Mouse (Mus musculus): ENCODE results near the gene 4930507D05Rik. TPM values are rescaled to one million over a fixed set of nuclear protein-coding genes. Genes with fewer than 3 reads are reported as not detected.
A peak's percentile ranks its signal among the peaks of the same experiment; 100 is the strongest.
"Not testable (repeated sequence)": the region's sequence is repeated elsewhere in the genome, so short reads cannot be mapped to it uniquely, and the experiment has no call there.

The 4930507D05Rik gene
- polyA plus RNA-seq, 1 experiment, result 0.09 TPM

DNA sequence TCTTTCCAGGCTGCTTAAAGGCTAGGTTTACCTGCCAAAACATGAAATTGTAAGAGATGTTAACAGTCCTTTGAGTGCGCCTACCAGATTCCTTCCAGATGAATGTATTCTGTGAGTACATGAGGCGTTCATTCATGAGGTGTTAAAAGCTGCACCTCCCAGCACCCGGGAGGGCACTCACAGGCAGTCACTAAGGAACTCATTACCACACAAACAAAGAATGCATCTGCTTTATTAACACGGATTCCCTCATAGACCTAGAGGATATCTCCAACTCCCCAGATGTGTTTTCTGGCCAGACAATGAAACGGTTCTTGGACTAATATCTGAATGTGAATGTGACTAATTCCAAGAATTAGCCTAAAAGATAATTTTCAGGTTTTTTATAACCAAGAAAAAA lies 21.8 kb downstream of the 4930507D05Rik start:
- no peak for DNase-seq
- H3K4me1 ChIP-seq (ENCODE audit: control insufficient read depth, insufficient read depth, low read length), result peaks cover 2% of the 10 kb centered on the region
- WGBS, result 54% methylated on average over 5 of the region's 5 CpGs
- H3K4me3 ChIP-seq (replicated peaks; ENCODE audit: extremely low read depth, low read depth, low read length), result no peak overlapping the region
- TF ChIP-seq POLR2A (IDR thresholded peaks at IDR 0.05; ENCODE audit: borderline replicate concordance, extremely low read depth, low read depth, low read length) (no peak), CTCF (IDR thresholded peaks at IDR 0.05; ENCODE audit: insufficient read depth, low read length) (no peak)

DNA sequence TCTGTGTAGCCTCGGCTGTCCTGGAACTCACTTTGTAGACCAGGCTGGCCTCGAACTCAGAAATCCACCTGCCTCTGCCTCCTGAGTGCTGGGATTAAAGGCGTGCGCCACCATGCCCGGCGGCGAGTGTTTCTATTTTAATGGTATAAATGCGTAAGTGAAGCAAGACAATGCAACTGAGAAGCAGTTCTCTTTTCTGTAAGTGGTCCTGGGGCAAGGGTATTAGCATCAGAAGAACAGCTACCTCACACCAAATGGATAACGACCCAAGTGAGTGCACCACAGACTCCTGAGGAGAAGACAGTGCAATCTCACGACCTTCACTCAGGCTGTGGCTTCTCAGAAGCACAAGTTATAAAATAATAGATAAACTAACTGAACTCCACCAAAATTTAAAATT lies 25.7 kb downstream of the 4930507D05Rik start:
- TF ChIP-seq CTCF (IDR thresholded peaks at IDR 0.05; ENCODE audit: insufficient read depth, low read length) (no peak), POLR2A (IDR thresholded peaks at IDR 0.05; ENCODE audit: borderline replicate concordance, extremely low read depth, low read depth, low read length) (no peak)
- Histone ChIP-seq H3K4me3 (replicated peaks; ENCODE audit: extremely low read depth, low read depth, low read length) (no peak overlapping the region), H3K4me1 (ENCODE audit: control insufficient read depth, insufficient read depth, low read length) (peaks cover 2% of the 10 kb centered on the region)
- 90% methylated on average over 10 of the region's 10 CpGs for WGBS
- DNase-seq, result no peak

DNA sequence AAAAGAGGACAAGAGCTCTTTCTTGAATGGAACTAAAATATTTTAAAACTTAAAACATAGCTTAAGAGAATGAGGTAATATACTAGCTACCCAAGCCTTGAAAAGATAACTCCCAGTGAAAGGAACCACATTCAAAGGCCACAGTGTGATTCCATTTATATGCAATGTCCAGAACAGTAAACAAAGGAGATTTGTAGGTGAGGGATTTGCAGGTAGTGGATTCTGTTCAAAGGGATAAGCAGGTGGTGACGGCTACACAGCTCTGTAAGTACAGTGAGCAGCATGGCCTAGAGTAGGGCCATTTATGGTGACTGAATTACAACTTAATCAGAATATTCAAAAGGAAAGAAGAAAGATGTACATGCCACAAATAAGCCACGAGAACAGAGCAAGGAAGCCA lies 27.7 kb downstream of the 4930507D05Rik start:
- DNase-seq, result no peak
- 79% methylated on average over 2 of the region's 2 CpGs for WGBS
- Histone ChIP-seq H3K4me3 (replicated peaks; ENCODE audit: extremely low read depth, low read depth, low read length) (no peak overlapping the region), H3K4me1 (ENCODE audit: control insufficient read depth, insufficient read depth, low read length) (peaks cover 2% of the 10 kb centered on the region)
- TF ChIP-seq POLR2A (IDR thresholded peaks at IDR 0.05; ENCODE audit: borderline replicate concordance, extremely low read depth, low read depth, low read length) (no peak), CTCF (IDR thresholded peaks at IDR 0.05; ENCODE audit: insufficient read depth, low read length) (no peak)

DNA sequence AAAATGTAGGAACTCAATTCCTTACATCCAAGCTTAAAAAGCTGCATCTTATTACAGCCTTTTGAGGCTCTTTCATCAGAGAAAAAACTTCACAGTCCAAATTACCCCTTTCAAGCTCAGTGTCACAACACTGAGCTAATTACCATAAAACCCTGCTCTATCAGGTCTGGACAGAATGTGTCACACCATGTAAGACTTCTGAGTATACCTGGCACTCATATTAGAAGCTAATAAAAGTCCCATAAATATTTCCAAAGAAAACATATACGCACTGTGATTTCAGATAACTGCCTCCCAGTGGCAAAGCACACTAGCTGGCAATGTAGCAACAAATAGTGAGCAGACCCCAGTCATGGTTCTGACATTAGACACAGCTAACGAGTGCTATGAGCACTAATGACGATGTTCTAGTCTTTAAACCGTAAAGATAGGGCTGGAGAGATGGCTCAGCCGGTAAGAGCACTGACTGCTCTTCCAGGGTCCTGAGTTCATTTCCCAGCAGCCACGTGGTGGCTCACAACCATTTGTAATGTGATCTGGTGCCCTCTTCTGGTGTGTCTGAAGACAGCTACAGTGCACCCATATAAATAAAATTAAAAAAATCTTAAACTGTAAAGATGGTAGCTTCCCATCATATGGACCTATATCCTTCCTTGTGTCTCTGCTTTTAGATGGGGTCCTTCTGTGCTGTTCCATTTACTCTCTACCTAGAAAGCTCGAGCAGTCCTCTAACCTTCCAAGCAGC lies 32.0 kb downstream of the 4930507D05Rik start:
- WGBS, result 70% methylated on average over 7 of the region's 7 CpGs
- TF ChIP-seq POLR2A (IDR thresholded peaks at IDR 0.05; ENCODE audit: borderline replicate concordance, extremely low read depth, low read depth, low read length), result no peak
- no peak for TF ChIP-seq CTCF (IDR thresholded peaks at IDR 0.05; ENCODE audit: insufficient read depth, low read length)
- no peak for DNase-seq
- no peak overlapping the region for H3K4me3 ChIP-seq (replicated peaks; ENCODE audit: extremely low read depth, low read depth, low read length)
- no peaks in the 10 kb centered on the region for H3K4me1 ChIP-seq (ENCODE audit: control insufficient read depth, insufficient read depth, low read length)

DNA sequence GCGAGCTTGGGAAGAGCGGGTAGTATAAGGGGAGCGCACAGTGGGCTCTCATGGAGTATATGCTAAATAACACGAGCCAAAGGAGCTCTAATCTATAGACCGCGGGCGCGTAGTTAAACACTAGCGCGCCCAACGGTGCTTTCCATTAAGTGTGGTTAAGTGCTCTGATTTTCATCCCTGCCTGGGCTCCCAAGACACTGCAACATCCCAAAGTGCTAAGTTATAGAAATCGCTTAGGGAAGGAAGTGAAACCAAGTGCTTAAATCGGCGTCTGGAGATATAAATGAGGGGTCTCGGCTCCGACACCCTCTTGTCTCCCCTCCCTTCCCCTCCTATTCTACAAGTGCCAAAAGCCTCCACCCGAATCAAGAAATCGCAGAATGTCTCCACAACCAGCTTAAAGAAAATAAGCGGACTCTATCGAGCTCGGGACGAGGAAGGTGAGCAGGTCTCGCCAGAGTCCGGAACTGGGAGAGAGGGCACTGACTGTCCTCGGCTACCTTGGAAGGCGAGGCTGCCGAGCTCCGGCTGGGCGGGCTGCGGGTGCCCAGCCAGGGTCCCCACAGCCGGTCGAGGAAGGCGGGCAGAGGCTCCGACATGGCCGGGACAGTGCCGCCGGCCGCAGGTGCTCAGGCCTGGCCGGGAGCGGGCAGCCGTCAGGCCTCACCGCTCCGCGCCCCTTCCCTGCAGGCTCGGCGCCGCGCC lies 36.7 kb downstream of the 4930507D05Rik start:
- WGBS, result under 1% methylated on average over 45 of the region's 48 CpGs
- H3K4me3 ChIP-seq (replicated peaks; ENCODE audit: extremely low read depth, low read depth, low read length), result peak overlapping the region; percentile 91
- no peak for TF ChIP-seq CTCF (IDR thresholded peaks at IDR 0.05; ENCODE audit: insufficient read depth, low read length)
- no peak for TF ChIP-seq POLR2A (IDR thresholded peaks at IDR 0.05; ENCODE audit: borderline replicate concordance, extremely low read depth, low read depth, low read length)
- H3K4me1 ChIP-seq (ENCODE audit: control insufficient read depth, insufficient read depth, low read length), result peaks cover 10% of the 10 kb centered on the region
- DNase-seq, result no peak

DNA sequence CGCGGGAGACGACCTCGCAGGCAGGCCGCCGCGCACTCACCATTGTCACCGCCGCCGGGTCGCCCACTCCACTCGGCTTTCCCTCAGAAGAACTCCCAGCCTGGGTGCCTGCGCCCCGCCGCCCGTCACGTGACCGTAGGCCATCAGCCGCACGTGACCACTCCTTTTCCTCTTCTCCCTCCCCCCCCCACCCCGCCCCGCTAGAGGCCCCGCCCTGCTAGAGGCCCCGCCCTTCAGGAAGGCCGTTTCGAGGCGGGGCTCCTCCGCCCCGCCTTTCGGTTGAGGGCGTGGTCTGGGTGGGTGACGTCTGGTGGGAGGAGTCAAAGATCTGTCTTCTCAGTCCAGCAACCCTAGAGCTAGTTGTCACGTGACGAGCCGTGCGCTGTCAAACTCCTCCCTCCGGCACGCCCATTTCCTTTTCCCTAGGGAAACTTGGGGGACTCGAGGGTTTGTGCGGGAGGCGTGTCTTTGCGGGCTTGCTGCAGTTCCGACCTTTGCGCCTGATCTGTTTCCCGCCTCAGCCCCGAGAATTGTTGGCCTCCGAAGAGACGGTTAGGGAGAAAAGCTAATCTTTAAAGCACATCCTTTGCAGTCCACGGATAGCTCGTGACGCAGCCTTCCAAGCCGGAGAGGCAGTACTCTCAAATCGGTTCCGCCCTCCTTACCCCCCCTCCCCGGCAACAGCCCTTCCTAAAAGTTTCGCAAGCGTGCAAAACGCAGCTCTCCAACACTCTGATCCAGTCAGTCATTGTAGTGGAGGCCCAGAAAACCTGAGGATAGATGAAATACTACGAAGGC lies 37.5 kb downstream of the 4930507D05Rik start, which contains the start of gene Vps26a:
Vps26a (minus strand) TSS at position 188 of the 798 bp plus-strand sequence.
- DNase-seq, result peak; percentile 99
- H3K4me1 ChIP-seq (ENCODE audit: control insufficient read depth, insufficient read depth, low read length), result peaks cover 10% of the 10 kb centered on the region
- peak within 1 kb of the TSS; percentile 96 for H3K4me3 ChIP-seq (replicated peaks; ENCODE audit: extremely low read depth, low read depth, low read length)
- TF ChIP-seq CTCF (IDR thresholded peaks at IDR 0.05; ENCODE audit: insufficient read depth, low read length) (no peak), POLR2A (IDR thresholded peaks at IDR 0.05; ENCODE audit: borderline replicate concordance, extremely low read depth, low read depth, low read length) (peak; percentile 86; the same call in 1 of the 2 replicates)
- under 1% methylated on average over 59 of the region's 59 CpGs for WGBS

DNA sequence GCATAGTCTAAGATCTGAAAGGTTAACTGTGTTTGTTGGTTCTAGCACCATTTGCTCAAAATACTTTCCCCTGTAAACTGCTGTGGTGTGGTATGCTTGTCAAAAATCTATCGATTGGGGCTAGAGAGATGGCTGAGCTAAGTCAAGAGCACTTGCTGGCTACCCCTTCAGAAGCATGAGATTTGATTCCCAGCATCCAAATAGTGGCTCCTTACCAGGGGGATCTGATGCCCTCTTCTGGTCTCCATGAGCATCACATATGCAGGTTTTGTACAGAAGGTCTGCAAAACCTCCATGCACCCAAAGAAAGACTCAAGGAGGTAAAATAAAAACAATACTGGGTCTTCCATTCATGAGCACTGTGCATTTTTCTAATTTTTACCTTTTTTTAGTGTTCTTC lies 39.0 kb downstream of the 4930507D05Rik start:
- WGBS, result 13% methylated on average over 1 of the region's 1 CpGs
- no peak for TF ChIP-seq POLR2A (IDR thresholded peaks at IDR 0.05; ENCODE audit: borderline replicate concordance, extremely low read depth, low read depth, low read length)
- peak; percentile 33 for TF ChIP-seq CTCF (IDR thresholded peaks at IDR 0.05; ENCODE audit: insufficient read depth, low read length)

DNA sequence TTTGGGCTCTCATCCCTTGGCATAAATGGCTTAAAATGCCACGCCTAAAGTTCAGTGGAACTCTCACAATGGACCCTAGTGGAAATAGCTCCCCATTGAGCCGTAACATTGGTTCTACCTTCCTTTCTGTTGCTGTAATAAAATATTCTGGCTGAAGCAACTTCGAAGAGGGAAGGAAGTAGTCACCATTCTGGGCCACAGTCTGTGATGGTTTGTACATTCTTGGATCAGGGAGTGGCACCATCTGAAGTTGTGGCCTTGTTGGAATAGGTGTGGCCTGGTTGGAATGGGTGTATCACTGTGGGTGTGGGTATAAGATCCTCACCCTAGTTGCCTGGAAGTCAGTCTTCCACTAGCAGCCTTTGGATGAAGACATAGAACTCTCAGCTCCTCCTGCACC lies 42.4 kb downstream of the 4930507D05Rik start:
- H3K4me1 ChIP-seq (ENCODE audit: control insufficient read depth, insufficient read depth, low read length), result not testable (repeated sequence)
- 69% methylated on average over 3 of the region's 3 CpGs for WGBS

More for the DNA sequence above, 39.0 kb downstream of the 4930507D05Rik start:
- peak; percentile 18 for DNase-seq
- Histone ChIP-seq H3K4me1 (ENCODE audit: control insufficient read depth, insufficient read depth, low read length) (peaks cover 10% of the 10 kb centered on the region), H3K4me3 (replicated peaks; ENCODE audit: extremely low read depth, low read depth, low read length) (no peak overlapping the region)

More for the DNA sequence above, 42.4 kb downstream of the 4930507D05Rik start:
- H3K4me3 ChIP-seq (replicated peaks; ENCODE audit: extremely low read depth, low read depth, low read length); DNase-seq: not testable (repeated sequence)
